Mouse (Mus musculus): ENCODE measurements around the gene Fis1.
A peak's percentile ranks its signal among the peaks of the same experiment; 100 is the strongest.
"Not testable (repeated sequence)": the region's sequence is repeated elsewhere in the genome, so short reads cannot be mapped to it uniquely, and the experiment has no call there.

Fis1 gene

DNA sequence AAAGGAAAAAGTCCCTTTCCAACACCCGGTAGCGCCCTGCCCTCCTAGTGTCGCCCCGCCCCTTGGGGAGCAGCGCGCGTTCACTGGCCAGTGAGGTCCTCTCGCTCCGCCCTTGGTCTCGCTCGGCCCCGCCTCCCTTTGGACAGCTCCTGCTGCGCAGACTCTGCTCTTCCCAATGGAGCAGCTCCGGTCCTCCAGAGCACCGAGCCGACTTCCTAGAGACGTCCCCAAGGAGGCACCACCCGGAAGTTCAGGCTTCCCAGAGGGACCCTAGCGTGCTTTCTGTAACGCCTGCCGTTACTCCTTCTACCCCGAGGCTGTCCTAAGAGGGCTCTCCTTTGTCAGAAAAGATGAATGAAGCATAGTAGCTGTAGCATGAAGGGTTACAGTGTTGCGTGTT is at the start of gene Fis1:
Gene Fis1 (plus strand): TSS at position 261 of the 400 bp plus-strand sequence.
- peak; percentile 95 for DNase-seq (ENCODE audit: low read depth, low spot score)

DNA sequence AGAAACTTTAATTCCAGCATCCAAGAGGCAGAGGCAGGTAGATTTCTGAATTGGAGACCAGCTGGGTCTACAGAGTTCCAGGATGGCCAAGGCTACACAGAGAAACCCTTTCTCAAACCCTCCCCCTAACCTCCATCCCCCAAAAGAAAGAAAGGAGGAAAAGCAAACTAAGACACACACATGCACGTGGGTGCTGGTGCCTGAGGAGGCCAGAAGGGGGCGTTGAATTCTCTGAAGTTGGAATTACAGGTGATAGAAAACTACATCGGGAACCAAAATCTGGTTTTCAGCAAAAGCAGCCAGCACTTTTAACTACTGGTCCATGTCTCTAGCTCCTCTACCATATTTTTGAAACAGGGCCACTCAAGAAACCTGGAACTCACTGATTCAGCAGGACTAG is 48.5 kb upstream of the Fis1 start:
- no peak for DNase-seq (ENCODE audit: low read depth, low spot score)

DNA sequence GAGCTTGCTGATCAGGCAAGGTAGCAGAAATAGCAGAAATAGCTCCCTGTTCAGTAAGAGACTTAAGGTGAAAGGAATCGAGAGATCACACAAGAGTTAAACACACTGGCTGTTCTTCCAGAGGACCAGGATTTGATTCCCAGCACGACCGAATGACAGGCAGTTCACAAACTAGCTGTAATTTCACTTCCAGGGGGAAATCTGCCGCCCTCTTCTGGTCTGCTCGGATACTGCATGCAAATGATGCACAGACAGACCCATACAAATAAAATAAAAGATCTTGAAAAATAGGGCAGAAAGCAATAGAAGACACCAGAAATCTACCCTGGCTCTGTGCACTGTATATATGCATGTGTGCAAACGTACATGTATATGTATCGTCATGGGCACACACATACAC is 47.4 kb upstream of the Fis1 start:
- DNase-seq (ENCODE audit: low read depth, low spot score), result no peak

DNA sequence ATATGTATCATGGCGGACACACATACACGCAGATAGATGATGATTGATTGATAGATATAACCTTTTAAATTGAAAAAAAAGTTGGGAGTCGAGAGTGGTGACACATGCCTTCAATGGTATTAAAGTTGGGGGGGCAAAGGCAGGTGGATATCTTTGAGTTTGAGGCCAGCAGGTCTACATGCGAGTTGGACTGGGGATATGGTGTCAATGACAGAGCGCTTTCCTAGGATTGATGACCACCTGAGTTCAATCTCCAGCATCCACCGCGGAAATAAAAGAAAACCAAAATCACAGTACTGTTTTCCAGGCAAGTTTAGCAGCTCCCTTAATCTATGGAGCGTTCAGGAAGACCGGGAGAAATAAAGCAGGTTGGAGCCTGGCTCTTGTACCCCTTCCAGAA is 45.5 kb upstream of the Fis1 start:
- no peak for DNase-seq (ENCODE audit: low read depth, low spot score)

DNA sequence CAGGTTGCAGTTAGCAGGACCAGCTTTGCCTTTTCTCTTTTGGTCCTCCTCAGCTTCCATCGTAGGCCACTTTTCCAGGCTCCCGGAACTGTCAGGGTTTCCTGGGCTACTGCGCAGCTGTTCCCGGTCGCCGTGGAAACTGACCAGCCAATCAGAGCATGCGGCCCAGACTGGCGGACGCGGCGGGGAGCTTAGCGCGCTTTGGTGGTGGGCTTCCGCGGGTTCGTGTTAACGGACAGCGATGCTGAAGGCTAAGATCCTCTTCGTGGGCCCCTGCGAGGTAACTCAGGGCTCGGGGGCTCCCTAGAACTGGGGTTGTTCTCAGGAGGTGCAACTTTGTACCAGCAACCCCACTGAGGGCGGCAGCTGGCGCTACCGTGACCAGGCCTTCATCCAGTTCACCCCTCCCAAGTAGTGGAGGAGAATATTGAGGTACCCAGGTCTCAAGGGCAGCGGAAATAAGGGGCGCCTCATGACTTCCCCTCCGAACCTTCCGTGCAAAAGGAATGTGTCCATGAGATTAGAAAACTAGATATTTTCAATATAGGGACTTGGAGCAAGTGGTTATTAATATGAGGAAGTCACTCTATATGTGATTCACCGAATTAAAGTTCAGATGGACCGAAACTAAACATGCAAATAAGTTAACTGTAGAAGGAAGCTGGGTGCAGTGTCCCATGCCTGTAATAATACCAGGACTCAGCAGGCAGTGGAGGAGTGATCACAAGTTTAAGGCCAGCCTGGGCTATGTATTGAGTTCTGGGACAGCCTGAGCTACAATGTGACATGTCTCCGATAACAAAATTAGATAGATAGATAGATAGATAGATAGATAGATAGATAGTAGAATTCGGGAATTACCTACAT is 44.9 kb upstream of the Fis1 start, which contains the start of gene Ift22:
Gene Ift22 (plus strand): TSS at position 160 of the 867 bp plus-strand sequence.
- DNase-seq (ENCODE audit: low read depth, low spot score), result peak; percentile 86

DNA sequence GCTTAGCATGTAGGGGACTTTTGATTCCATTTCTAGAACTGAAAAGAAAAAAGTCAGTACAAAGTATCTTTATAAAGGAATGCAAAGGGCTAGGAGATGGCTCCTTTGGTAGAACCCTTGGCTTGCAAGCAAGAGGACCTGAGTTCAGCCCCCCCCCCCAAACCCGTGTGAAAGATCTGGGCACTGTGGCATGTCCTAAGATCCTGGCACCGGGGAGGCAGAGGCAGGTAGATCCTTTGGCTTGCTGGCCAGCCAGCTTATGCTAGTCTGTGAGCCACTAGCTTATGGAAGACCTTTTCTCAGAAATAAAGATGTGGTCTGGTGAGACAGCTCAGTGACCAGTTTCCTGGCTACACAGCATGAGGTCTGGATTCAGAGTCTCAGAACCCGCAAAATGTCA is 38.9 kb upstream of the Fis1 start:
- DNase-seq (ENCODE audit: low read depth, low spot score), result no peak

DNA sequence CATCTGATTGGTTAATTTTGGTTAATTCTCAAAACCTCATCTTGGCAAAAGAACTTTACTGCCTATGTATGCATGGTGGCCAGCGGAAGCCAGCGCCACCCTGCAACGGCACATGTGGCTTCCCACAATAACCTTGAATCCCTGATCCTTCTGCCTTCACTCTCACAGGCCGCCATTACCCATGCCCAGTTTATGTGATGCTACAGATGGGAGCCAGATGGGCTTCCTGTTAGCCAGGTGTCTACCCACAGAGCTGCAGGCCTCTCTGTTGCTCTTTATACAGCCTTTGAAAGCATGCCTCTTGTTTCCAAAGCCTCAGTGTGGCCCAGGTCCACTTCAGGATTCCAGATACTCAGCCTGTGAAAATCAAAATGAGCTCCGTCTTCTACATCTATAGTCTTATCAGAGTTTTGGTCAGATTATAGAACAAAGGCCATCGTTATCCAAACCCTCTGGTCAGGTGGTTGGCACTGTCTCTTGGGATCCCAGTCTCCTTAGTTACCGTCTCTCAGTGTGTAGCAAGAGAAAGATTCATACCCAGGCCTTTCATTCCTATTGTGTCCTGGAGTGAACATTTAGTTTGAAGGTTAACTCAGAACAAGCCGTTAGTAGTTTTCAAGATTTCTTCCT is 35.3 kb upstream of the Fis1 start:
- DNase-seq (ENCODE audit: low read depth, low spot score), result no peak

DNA sequence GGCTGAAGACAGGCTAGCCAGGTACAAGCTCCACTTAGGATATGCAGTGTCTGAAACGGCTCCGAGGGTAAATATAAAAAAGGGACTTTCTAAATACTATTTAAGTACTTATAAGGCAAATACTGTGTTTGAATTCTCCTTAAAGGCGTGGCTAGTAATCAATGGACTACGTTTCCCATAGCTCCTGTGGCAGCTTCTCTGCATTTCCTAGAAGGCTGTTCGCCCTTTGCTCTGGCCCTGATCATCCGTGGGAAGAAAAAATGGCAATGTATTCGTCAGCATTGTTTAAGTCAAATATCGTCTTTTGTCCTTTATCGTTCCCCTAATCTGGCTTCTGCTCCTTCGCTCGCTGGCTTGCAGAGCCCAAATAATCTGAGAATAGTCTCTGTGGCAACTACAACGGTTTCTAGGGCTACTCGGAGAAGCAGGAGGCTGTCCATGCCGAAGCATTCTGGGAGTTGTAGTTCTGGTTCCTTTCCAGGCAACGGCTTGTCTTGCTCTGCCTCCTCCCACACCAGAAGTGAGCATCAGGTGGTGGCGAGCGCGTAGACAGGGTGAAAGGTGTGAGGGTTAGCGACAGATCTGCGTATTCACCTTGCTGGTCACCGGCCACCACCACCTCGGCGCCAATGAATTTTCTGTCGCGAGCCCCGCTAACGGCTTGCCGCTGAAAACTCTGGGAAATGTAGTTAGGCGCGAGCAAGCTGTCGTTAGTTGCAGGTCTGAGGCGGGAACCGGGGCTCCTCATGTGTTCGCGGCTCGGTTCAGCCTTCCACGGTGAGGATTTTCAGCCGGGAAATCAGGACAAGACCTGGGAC is 34.2 kb upstream of the Fis1 start:
- DNase-seq (ENCODE audit: low read depth, low spot score), result peak; percentile 63

DNA sequence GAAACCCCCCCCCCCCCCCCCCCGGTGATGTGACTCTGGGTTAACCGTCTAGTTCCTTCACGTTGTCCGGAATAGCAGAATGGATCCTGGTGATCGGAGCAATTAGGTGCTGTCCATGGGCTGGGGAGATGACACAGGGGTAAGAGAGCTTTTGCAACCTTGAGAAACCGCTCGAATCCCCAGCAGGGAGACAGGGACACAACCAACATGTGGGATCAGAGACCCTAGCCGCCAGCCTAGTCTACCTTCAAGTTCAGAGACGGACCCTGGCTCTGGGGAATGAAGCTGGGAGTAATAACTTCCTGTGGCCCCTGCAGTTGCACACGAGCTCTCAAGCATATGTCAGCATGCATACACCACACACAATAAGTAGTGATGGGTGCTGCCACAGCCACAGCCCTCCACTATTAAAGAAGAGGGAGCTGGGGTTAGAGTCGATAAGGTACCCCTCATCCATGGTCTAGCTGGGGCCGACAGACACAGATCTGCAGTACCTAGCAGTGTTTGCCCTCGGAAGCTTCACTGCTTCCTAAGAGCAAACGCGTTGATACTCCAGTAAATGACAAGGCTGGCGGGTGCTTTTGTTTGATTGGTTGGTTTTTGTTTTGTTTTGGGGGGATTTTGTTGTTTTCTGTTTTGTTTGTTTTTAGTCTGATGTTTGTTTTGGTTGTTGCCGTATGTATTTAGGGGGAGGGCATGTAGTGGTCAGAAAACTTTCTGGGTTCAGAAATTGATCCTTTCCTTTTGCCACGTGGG is 33.4 kb upstream of the Fis1 start:
- DNase-seq (ENCODE audit: low read depth, low spot score), result no peak

DNA sequence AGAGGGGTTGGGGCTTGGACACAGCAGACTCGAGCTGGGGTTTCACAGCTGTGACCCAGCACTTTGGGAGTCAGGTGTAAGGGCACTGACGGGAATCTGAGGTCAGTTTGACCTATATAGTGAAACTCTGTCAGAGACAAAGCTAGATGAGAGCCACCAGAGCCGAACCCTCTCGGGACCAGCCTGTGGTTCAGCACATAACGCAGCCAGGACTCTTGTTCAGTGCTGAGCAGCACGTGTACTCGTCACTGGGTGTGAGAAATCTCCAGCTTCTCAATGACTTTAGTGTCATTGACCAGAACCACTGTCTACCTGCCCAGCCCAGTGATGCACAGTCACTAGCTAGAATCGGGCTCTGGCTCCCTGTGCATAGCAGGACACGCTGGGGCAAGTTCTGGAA is 30.2 kb upstream of the Fis1 start:
- DNase-seq (ENCODE audit: low read depth, low spot score), result no peak

DNA sequence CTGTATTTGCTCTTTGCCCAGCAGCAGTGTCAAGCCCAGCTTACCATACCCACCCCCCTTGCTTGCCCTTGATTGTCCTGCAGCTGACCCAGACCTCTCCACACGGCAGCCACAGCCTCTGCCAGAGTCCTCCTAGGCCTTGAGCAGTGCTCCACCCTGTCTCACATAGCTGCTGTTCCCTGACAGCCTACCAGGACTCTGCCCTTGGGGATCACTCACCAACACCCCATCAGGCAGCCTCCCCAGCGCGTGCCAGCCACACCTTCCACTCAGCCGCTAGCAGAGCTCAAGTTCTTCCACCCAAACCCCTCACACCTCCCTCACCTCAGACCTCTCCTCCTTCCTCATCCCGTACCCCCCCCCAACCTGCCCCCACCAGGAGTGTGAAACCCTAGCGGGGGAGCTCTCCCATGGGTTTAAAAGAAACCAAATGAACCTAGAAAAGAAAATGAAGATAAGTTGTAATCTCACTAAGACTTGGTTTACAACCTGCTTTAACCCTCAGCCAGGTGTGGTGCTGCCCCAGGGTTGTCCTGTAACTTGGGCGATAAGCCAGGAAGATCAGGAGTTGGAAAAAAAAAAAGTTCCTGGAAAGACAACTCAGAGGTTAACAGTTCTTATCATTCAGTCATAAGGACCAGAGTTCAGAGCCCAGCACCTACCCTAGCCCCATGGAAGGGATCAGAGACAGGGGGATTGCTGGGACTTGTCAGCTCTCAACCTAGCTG is 29.2 kb upstream of the Fis1 start:
- DNase-seq (ENCODE audit: low read depth, low spot score), result no peak

DNA sequence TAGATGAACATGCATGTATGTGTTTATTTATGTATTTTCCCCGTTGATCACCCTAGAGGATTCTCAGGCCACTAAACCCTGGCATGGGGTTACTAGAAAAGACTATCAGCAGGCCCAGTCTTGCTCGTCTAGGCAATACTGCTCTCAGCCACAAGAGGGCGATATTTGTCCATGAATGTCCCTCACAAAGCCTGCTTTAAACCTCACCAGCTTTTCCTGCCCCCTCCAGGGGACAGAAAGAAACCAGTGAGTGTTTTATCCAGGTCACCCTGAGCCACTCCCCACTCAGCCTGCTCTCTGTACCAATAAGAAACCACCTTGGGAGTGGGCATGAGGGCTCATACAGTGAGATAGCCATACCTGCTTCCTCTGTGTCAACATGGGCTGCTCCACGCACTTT is 24.0 kb upstream of the Fis1 start:
- DNase-seq (ENCODE audit: low read depth, low spot score), result peak; percentile 77

DNA sequence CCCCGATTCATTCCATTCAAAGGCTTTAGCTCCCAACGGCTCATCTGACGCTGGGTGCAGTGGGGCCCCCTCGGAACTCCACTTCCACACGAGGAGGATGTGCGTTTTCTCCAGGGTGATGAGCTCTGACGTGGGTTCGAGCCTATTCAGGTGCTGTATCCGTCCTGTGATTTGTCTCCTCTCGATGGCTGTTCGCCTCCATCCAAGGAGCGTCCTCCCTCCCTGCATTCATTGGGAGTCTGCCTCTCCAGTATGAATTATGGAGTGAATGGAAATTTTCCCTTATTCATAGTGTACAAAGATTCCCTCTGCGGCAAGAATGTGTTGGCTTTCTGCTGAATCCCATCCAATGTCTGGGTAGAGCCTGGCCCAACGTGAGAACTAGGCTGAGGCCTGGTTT is 21.2 kb upstream of the Fis1 start:
- no peak for DNase-seq (ENCODE audit: low read depth, low spot score)

DNA sequence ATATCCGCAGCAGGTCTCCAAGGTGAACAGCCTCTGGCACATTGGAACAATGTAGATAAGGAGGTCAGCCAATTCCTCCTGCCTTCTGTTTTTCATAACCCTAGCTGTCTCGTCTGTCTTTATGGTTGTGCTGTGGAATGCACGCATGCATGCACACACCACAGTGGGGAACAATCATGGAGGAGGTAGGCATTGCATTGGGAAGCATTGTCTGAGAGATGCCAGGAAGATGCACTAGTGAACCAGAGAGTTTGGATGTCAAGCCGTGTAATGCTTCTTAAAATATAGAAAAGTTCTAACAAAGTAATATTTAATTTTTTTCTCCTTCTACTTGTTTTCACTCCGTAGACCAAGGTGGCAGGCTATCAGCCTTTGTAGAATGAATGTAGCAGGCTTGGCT is 20.1 kb upstream of the Fis1 start:
- no peak for DNase-seq (ENCODE audit: low read depth, low spot score)

DNA sequence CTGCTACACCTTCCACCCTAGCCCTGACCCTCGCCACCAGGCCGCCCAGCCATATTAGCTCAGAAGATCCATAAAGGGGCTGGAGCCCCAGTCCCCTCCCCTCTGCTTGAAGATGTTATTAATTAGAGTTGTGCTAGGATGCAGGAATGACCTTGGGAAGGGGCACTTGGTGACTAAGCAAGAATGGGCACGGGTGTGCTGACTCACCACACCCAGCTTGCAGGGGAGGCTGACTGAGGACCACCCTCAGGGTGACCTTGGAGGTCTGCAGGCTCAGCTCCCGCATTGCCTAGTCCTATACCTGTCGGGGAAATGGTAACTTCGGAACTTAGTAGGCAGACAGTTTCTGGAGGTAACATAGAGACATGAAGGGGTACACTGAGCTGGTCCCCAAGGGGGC is 19.1 kb upstream of the Fis1 start:
- DNase-seq (ENCODE audit: low read depth, low spot score), result no peak

DNA sequence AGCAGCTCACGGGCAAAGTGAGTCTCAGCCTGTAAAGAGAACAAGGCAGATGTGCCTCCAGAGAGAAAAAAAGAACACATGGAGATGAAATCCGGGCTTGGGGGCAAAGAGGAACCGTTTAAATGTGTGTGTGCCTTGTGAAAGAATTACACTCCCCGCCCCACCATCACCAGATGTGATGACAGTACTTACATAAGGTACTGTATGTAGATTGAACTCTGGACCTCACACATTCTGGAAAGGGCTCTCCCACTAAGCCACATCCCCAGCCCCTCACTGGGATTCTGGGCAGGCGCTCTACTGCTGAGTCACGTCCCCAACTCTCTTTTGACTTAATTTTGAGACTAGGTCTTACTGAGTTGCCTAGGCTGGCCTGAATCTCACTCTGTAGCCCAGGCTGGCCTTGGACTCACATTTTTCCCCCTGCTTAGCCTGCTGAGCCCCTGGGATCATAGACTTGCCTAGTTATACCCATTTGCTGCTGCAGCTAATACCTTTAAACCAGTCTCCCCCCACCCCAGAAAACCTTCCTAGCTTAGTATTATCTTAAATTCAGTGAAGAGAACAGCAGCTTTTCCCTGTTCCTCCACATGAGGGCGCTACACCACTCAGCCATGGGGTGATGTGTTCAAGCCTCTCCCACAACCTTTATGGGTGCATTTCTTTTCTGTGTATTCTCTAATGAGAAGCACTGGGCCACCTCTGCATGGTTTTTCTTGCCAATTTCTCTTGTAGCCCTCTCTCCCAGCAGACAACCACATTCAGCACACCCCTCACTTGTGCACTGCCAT is 17.0 kb upstream of the Fis1 start:
- DNase-seq (ENCODE audit: low read depth, low spot score), result no peak

DNA sequence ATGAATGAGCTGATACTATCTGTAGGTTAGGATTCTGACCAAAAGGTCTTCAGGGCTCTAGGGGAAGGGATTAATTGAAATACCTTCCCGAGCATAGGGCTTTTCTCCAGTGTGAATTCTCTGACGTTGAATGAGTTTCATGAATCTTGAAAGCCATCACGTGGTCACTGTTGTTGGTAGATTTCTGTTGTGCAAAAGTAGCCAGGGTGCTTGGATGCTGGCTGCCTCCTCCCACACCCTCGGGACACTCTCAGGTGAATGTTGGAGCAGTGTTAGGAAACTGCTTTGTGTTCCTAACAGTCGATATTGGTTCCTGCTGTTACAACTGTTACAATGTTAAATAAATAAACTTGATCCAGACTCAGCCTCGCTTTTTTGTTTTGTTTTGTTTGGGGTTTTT is 16.3 kb upstream of the Fis1 start:
- no peak for DNase-seq (ENCODE audit: low read depth, low spot score)

DNA sequence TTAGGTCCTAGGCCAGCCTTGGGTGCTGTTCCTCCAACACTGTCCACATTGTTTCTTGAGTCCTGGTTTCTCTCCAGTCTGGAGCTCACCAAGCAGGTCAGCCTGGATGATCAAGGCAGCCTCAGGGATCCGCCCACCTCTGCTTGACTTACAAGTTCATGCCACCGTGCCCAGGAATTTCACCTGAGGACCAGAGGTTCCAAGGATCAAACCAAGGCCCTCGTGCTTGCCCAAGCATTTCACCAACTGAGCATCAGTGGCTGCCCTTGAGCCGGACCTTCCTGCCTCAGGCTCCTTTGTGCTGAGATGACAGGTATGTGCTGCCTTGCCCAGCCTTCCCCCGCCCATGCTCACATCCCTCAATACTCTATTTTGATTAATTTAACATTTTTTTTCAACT is 15.5 kb upstream of the Fis1 start:
- no peak for DNase-seq (ENCODE audit: low read depth, low spot score)

DNA sequence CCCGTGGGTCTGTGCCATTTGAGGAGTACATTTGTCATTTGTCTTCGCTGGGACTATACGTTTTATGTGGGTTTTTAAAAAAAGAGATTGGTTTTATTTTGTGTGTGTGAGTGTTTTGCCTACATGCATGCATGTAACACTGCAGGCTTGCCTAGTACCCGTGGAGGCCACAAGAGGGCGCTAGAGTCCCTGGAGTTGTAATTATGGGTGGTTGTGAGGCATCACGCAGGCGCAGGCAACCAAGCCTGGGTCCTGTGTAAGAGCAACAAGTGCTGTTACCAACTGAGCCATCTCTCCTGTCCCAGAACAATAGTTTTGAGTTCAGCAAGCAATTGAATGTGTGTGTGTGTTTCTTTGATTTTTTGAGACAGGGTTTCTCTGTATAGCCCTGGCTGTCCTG is 13.8 kb upstream of the Fis1 start:
- DNase-seq (ENCODE audit: low read depth, low spot score), result no peak

DNA sequence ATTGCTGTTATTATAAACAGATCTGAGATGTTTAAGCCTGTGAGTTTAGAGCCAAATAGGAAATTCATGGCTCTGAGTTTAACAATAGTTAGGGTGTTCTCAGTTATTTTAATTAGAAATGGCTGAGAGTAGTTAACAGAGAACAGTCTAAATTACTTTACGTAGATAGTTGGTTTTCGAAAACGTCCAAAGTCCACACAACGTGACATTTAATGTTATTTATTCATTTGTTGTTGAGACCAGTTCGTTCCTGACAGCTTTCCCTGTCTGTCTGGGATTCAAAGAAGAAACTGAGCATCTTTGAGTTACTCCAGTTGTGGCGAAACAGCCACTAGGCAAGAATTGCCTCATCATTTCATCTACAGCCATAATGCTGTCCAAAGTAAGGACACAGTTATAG is 13.0 kb upstream of the Fis1 start:
- DNase-seq (ENCODE audit: low read depth, low spot score), result not testable (repeated sequence)

Data from skeletal muscle tissue, adult 2 months (tissue).